Mouse (Mus musculus): ENCODE results near the gene Cdh13.

DNA sequence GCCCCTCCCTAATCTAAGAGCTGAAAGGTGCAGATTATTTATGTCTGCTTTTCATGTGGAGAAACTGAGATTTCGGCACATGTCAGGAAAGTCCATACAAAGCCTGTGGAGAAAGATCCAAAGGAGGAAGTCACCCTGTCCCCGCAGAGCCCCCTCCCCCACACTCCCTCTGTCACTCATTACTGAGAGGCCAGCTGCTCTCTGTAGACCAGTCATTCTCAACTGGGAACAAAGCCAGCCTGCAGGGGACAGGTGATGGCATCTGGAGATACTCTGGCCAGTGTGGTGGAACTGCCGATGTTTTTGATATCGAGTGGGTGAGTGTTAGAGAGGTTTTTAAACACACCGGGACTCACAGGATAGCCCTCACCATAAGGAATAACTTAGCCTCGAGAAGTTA, 582.8 kb downstream of the Cdh13 start:
- no peak for TF ChIP-seq CTCF (IDR thresholded peaks at IDR 0.05; ENCODE audit: borderline replicate concordance, insufficient read depth, low read depth, low read length)
- no peak for TF ChIP-seq POLR2A (IDR thresholded peaks at IDR 0.05; ENCODE audit: borderline replicate concordance, insufficient read depth, low read length)
